Mouse (Mus musculus) midbrain, embryonic 15.5 days (tissue): ENCODE measurements around the gene Atrip. TPM values are rescaled to one million over a fixed set of nuclear protein-coding genes. Genes with fewer than 3 reads are reported as not detected.

Source experiments
- ATAC-seq: fragments of 200-750 bp; cut with Nextera tagmentation; replicated peaks from 2 replicates; pipeline ENCODE4 v1.8.0; 2017; ENCODE audit warnings: moderate TSS enrichment
- H3K27ac ChIP-seq: fragments of 300-500 bp; sonication (generic); 2 replicates; pipeline ENCODE4 v1.5.1; 2015; ENCODE audit warnings: mild to moderate bottlenecking, inconsistent platforms
- H3K27me3 ChIP-seq: fragments of 300-500 bp; sonication (generic); replicated peaks from 2 replicates; pipeline ENCODE4 v1.6.1; 2015; ENCODE audit warnings: inconsistent platforms
- H3K36me3 ChIP-seq: fragments of 300-500 bp; sonication (generic); replicated peaks from 2 replicates; pipeline ENCODE4 v1.6.1; 2015; ENCODE audit warnings: inconsistent platforms
- H3K4me1 ChIP-seq: fragments of 300-500 bp; sonication (generic); 2 replicates; pipeline ENCODE4 v1.6.1; 2015; ENCODE audit warnings: inconsistent platforms
- H3K4me2 ChIP-seq: fragments of 300-500 bp; sonication (generic); 2 replicates; pipeline ENCODE4 v1.6.1; 2015; ENCODE audit warnings: inconsistent platforms, mild to moderate bottlenecking, moderate library complexity
- H3K4me3 ChIP-seq: fragments of 300-500 bp; sonication (generic); 2 replicates; pipeline ENCODE4 v1.5.1; 2015; ENCODE audit warnings: mild to moderate bottlenecking, inconsistent platforms
- H3K9ac ChIP-seq: fragments of 300-500 bp; sonication (generic); 2 replicates; pipeline ENCODE4 v1.6.1; 2015; ENCODE audit warnings: mild to moderate bottlenecking, inconsistent platforms
- H3K9me3 ChIP-seq: fragments of 300-500 bp; sonication (generic); 2 replicates; pipeline ENCODE4 v1.6.1; 2016; ENCODE audit warnings: inconsistent platforms
- WGBS: fragments of 180-500 bp; shearing (Covaris S2); methylation state at CpG from one replicate; pipeline ENCODE4 v1.1.7; 2015; ENCODE audit warnings: mixed read lengths; 5-methylcytosine and 5-hydroxymethylcytosine counted together
- polyA plus RNA-seq: library from polyadenylated mRNA; unstranded; fragments of >200 nt; fragmentation: Nextera tagmentation; extraction: Ambion mirVana; gene quantifications from 2 replicates; pipeline ENCODE4 v1.2.1, GENCODE M21; 2015

Gene Atrip
- polyA plus RNA-seq, 1 experiment from 2014 or later, result 35.6 TPM

DNA sequence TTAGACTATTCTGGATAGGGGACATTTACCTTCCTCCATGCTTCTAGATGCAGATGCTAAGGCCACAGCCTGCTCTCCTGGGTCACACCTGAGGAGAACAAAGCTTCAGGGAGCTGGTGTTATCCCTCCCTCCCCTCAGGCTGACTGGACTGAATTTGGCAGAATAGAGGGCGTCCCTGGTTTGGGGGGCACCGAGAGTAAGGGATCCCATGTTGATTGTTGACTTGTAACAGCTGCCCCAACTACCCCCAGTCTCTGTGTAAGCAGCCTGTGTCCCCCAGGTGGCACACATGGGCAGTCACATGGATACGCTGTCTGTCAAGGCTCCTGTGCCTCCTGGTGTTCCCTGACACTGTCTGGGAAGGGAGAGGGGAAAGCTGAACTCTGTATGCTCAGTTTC, 45.5 kb downstream of the Atrip start:
- Histone ChIP-seq H3K4me1 (no peaks in the 10 kb centered on the region), H3K9me3 (no peaks in the 10 kb centered on the region), H3K27ac (no peak overlapping the region), H3K4me2 (no peak overlapping the region), H3K36me3 (peaks cover 9% of the 10 kb centered on the region), H3K4me3 (no peak overlapping the region), H3K27me3 (no peaks in the 10 kb centered on the region), H3K9ac (no peak overlapping the region)
- WGBS, result 90% methylated on average over 3 of the region's 3 CpGs
- no peak for ATAC-seq

DNA sequence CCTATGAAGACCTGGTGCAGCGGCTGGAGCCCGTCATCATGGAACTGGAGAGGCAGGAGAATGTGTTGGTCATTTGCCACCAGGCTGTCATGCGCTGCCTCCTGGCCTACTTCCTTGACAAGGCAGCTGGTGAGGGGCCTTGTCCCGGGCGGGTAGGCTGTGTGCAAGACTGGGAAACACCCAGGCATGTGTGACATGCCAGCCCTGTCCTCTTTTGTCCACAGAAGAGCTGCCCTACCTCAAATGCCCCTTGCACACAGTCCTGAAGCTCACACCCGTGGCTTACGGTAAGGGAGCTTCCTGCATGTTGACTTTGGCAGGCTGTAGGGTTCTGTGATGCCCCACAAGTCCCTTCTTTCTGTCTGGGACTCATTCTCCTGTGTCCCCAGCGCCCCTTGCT, 46.4 kb downstream of the Atrip start:
- no peaks in the 10 kb centered on the region for H3K4me1 ChIP-seq
- peaks cover 9% of the 10 kb centered on the region for H3K36me3 ChIP-seq
- 85% methylated on average over 8 of the region's 8 CpGs for WGBS
- H3K9me3 ChIP-seq, result no peaks in the 10 kb centered on the region
- H3K4me2 ChIP-seq, result no peak overlapping the region
- no peak overlapping the region for H3K9ac ChIP-seq
- no peak overlapping the region for H3K4me3 ChIP-seq
- H3K27ac ChIP-seq, result no peak overlapping the region
- ATAC-seq, result no peak
- no peaks in the 10 kb centered on the region for H3K27me3 ChIP-seq

DNA sequence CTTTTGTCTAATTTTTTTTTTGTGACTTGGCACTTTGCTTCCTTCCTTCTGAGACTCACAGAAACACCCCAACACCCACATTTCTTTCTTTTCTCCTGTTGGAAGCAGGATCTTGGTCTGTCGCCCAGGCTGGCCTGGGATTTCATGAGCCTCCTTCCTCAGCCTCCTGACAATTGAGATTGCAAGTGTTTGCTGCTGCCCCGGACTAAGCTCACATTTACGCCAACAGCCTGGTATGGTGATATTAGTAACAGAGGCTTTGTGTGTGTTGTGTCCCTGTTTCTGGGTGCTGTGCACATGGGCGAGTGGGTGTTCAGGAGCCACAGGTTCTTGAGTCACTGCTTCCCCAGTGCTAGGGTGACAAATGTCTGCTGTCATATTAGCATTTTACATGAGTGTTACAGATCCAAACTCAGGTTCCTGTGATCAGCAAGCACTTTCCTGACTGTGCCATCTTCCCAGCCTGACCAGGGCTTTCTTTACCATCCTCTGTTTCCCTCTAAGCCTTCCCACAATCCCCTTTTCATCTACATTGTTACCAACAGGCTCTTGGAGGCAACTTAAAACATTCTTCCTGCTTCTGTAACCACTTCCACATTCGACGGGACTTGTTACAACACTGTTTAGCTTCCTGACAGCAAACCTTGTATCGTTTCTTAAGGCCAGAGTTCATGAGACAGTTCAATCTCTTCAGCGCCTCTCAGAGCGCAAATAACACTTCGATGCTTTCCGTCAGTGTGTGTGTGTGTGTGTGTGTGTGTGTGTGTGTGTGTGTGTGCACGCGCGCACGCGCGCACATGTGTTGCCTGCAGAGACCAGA, 50.8 kb downstream of the Atrip start:
- no peak overlapping the region for H3K4me3 ChIP-seq
- 85% methylated on average over 17 of the region's 17 CpGs for WGBS
- no peak overlapping the region for H3K9ac ChIP-seq
- no peak overlapping the region for H3K4me2 ChIP-seq
- H3K36me3 ChIP-seq, result peaks cover 9% of the 10 kb centered on the region; the same call in 1 of the 2 replicates
- H3K4me1 ChIP-seq, result no peaks in the 10 kb centered on the region
- no peaks in the 10 kb centered on the region for H3K27me3 ChIP-seq
- no peak for ATAC-seq
- H3K9me3 ChIP-seq, result no peaks in the 10 kb centered on the region
- H3K27ac ChIP-seq, result no peak overlapping the region

DNA sequence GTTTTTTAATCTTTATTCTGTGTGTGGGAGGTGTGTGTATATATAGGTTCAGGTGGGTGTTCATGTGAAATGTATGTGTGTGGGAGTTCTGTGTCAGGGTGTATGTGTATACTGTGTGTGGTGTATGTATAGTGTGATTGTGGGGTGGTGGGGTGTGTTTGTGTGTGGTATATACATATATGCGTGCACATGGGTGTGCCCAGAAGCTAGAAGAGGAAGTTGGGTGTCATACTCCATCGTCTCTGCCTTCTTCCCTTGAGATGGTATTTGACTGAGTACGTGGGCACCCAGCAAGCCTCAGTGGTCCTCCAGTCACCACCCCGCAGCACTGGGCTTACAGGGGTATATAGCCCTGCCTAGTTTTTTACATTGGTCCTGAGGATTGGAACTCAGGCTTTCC, 52.5 kb downstream of the Atrip start:
- Histone ChIP-seq H3K4me2 (no peak overlapping the region), H3K36me3 (peaks cover 8% of the 10 kb centered on the region; the same call in 1 of the 2 replicates), H3K4me3 (no peak overlapping the region), H3K4me1 (no peaks in the 10 kb centered on the region), H3K27me3 (no peaks in the 10 kb centered on the region), H3K9me3 (no peaks in the 10 kb centered on the region), H3K27ac (no peak overlapping the region), H3K9ac (no peak overlapping the region)
- ATAC-seq, result no peak
- 85% methylated on average over 4 of the region's 4 CpGs for WGBS

DNA sequence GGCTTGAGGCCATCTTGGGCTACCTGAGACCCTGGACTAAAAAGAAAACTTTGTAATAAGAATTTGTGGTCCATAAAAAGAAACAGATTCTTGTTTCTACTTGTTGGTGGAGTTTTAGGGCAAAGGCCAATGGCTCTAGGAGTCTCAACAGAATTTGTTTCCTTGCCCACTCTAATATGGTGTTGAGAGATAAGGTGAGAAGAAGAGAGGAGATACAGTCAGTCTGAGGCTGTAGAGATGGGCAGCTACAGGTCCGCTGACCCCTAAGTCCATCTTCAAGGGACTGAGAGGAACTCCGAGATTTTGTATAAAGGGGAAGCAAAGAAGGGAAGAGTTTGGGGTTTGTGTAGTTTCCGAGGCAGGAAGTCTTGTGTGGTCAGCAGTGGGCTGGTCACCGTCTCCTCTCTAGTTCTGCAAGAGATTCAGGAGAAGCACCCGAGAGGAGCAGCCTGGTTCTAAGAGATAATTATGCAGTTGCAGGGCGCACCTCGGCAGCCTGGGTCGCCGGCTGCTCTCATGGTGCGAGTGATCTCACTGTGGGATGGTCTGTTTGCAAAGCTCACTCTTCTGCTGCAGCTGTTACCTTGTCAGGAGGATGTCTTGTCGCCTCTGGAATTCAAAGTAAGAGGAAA, 56.8 kb downstream of the Atrip start:
- ATAC-seq, result no peak
- Histone ChIP-seq H3K4me1 (no peaks in the 10 kb centered on the region), H3K4me3 (no peak overlapping the region), H3K27me3 (no peaks in the 10 kb centered on the region), H3K4me2 (no peak overlapping the region), H3K27ac (no peak overlapping the region), H3K36me3 (peaks cover 3% of the 10 kb centered on the region; the same call in 1 of the 2 replicates), H3K9me3 (no peaks in the 10 kb centered on the region), H3K9ac (no peak overlapping the region)
- WGBS, result 75% methylated on average over 11 of the region's 11 CpGs

DNA sequence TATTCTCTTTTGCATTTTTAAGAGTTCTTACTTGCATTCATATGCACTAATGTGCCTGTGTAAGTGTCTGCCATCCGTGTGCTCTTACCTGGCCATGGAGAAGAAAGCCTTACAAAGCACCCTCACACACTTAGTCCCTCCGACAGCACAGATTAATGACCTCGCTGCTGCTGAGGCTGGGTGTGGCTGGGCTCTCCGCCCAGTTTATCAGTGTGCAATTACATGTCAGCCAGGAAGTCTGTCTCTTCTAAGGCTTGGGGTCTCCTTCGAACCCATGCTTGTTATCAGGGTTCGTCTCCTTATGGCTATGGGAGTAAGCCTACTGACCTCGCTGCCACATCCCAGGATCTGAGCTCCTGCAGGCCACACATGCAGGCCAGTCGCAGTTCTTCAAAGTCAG, 58.5 kb downstream of the Atrip start:
- 80% methylated on average over 8 of the region's 8 CpGs for WGBS
- ATAC-seq, result no peak
- Histone ChIP-seq H3K9me3 (no peaks in the 10 kb centered on the region), H3K4me2 (no peak overlapping the region), H3K9ac (no peak overlapping the region), H3K4me3 (no peak overlapping the region), H3K27ac (no peak overlapping the region), H3K4me1 (no peaks in the 10 kb centered on the region), H3K27me3 (no peaks in the 10 kb centered on the region), H3K36me3 (peaks cover 9% of the 10 kb centered on the region; the same call in 1 of the 2 replicates)

DNA sequence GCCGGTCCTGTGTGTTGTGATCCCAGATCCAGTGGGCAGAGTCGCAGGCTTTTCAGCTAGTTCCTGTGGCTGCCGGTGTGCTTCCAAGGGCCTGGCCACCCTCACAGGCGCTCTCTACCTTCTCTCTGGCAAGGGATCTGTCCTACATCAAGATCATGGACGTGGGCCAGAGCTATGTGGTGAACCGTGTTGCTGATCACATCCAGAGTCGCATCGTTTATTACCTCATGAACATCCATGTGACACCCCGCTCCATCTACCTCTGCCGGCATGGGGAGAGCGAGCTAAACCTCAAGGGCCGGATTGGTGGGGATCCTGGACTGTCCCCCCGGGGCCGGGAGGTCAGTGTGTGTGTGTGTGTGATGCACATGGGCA, 63.6 kb downstream of the Atrip start:
- no peak overlapping the region for H3K4me3 ChIP-seq
- H3K9ac ChIP-seq, result no peak overlapping the region
- H3K4me2 ChIP-seq, result no peak overlapping the region
- no peak for ATAC-seq
- no peaks in the 10 kb centered on the region for H3K27me3 ChIP-seq
- no peaks in the 10 kb centered on the region for H3K4me1 ChIP-seq
- 92% methylated on average over 14 of the region's 14 CpGs for WGBS
- H3K36me3 ChIP-seq, result peaks cover 17% of the 10 kb centered on the region; the same call in 1 of the 2 replicates
- no peaks in the 10 kb centered on the region for H3K9me3 ChIP-seq
- no peak overlapping the region for H3K27ac ChIP-seq

DNA sequence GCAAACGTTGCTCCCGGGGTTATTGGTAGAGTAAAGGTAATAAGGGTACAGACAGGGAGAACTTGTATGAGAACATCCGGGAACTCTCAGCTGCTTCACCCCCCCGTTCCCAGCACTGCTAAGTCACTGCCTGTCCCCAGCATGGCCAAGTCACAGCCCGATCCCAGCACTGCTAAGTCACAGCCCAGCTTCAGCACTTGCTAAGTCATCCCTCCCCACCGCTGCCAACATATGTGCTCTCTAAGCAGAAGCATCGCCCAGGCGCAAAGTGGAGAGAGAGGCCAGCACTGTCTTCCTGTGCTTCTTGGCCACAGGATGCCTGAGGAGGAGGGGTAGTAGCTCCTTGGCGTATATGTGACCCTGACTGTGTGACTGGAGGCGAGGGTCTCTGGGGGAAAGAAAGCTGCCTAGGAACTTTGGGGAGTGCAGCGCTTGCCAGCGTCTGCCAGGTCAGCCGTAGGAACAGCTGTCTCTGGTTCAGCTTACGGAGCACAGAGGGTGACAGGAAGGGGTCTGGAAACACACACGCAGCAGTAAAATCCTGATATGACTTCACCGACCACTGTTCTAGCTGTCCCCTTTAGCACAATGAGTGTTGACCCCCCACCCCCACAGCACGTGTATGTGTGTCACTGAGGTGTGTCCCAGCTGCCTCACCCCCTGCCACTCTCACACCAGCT, 64.1 kb downstream of the Atrip start:
- 70% methylated on average over 17 of the region's 17 CpGs for WGBS
- no peak for ATAC-seq
- no peaks in the 10 kb centered on the region for H3K9me3 ChIP-seq
- H3K36me3 ChIP-seq, result peaks cover 17% of the 10 kb centered on the region; the same call in 1 of the 2 replicates
- no peak overlapping the region for H3K4me3 ChIP-seq
- H3K4me1 ChIP-seq, result no peaks in the 10 kb centered on the region
- H3K27me3 ChIP-seq, result no peaks in the 10 kb centered on the region
- H3K9ac ChIP-seq, result no peak overlapping the region
- no peak overlapping the region for H3K27ac ChIP-seq
- no peak overlapping the region for H3K4me2 ChIP-seq

DNA sequence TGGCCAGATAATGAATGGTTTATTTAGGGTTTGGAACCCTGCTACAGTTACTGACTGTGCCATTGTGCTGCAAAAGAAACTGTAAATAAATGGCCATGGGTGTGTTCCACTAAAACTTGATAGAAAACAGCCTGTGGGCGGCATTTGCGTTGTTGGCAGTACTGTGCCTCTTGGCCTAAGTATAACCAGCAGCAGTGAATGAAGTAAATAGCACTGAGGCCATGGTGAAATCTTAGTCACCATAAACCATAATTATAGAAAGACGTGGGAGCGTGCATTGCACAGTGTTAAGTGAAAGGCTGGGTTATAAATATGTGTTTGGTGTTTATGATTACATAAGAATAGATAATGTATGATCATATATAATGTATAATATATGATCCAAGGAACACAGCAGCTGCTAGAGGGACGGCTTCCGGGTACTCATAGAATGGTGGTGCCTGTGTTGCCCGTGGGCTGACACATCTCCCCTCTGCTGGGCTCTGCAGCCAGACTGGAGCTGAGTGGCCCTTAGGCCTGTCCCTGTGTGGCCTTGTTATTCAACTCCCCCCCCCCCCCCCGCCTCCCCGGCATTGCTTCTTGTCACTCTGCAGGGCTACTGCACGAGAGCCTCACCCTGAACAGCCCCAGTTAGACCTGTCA, 64.8 kb downstream of the Atrip start:
- Histone ChIP-seq H3K4me3 (no peak overlapping the region), H3K4me2 (no peak overlapping the region), H3K9me3 (no peaks in the 10 kb centered on the region), H3K36me3 (peaks cover 17% of the 10 kb centered on the region; the same call in 1 of the 2 replicates), H3K4me1 (no peaks in the 10 kb centered on the region), H3K27me3 (no peaks in the 10 kb centered on the region), H3K27ac (no peak overlapping the region), H3K9ac (no peak overlapping the region)
- WGBS, result 76% methylated on average over 10 of the region's 10 CpGs
- no peak for ATAC-seq

DNA sequence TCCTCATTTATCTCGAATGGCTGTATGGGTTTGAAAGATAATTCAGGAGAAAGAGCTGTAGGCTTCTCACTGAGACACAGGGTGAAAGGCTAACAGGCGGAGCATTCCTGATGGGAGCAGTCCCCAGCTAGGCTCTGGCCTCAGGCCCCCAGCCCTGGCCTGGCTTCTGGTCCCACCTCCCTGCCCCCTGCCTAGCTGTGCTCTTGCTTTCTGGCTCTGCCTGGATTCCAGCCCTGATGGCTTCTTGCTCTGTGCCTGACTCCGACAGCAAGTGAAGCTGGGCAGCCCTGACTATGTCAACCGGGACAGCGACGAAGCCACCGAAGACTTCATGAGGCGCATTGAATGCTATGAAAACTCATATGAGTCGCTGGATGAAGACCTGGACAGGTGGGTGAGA, 65.8 kb downstream of the Atrip start:
- ATAC-seq, result no peak
- H3K27ac ChIP-seq, result no peak overlapping the region
- H3K4me2 ChIP-seq, result no peak overlapping the region
- WGBS, result 81% methylated on average over 9 of the region's 9 CpGs
- H3K27me3 ChIP-seq, result no peaks in the 10 kb centered on the region
- no peak overlapping the region for H3K4me3 ChIP-seq
- peaks cover 13% of the 10 kb centered on the region; the same call in 1 of the 2 replicates for H3K36me3 ChIP-seq
- no peaks in the 10 kb centered on the region for H3K4me1 ChIP-seq
- H3K9ac ChIP-seq, result no peak overlapping the region
- no peaks in the 10 kb centered on the region for H3K9me3 ChIP-seq
